Mouse (Mus musculus): ENCODE measurements around the gene Kpna2. TPM values are rescaled to one million over a fixed set of nuclear protein-coding genes. Genes with fewer than 3 reads are reported as not detected.
A peak's percentile ranks its signal among the peaks of the same experiment; 100 is the strongest.

The Kpna2 gene
- polyA plus RNA-seq, 1 experiment from 2014 or later = 157 TPM

DNA sequence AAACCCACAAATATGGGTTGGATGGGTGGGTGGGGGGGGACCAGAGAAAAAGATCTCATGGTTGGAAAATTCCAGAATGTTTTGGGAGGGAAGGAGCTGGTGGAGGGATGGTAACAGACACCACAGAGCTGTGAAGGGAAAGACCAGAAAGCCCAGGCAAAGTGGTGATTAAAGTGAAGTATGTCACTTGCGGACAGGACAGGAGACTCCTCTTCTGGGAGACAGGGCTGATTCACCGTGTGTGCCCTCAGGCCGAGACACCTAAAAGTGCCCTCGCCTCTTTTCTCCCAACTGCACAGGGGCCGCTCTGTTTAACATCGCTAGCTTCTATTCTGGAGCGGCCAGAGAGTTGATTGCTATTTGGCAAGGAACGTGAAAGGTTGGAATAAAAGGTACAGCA is 44.8 kb downstream of the Kpna2 start:
- Histone ChIP-seq H3K4me2 (ENCODE audit: low read length) (no peak overlapping the region), H3K27me3 (ENCODE audit: insufficient read depth, low read length) (no peaks in the 10 kb centered on the region), H3K9ac (ENCODE audit: low read depth, low read length) (no peak overlapping the region), H3K27ac (no peak overlapping the region), H3K9me3 (replicated peaks; ENCODE audit: low read length) (no peaks in the 10 kb centered on the region), H3K4me1 (replicated peaks; ENCODE audit: insufficient read depth, low read length) (0 out of 2 replicates have a peak, but pooled peaks cover 5% of the 10 kb centered on the region), H3K4me3 (replicated peaks; ENCODE audit: low read depth, low read length) (no peak overlapping the region), H3K36me3 (ENCODE audit: insufficient read depth, low read length) (no peaks in the 10 kb centered on the region)
- no peak for TF ChIP-seq CTCF (IDR thresholded peaks at IDR 0.05; ENCODE audit: low read depth)
- 51% methylated on average over 8 of the region's 8 CpGs for WGBS
- no peak for ATAC-seq (replicated peaks; ENCODE audit: low FRiP score, low read depth)
- peak; percentile 38 for DNase-seq (ENCODE audit: low spot score)

DNA sequence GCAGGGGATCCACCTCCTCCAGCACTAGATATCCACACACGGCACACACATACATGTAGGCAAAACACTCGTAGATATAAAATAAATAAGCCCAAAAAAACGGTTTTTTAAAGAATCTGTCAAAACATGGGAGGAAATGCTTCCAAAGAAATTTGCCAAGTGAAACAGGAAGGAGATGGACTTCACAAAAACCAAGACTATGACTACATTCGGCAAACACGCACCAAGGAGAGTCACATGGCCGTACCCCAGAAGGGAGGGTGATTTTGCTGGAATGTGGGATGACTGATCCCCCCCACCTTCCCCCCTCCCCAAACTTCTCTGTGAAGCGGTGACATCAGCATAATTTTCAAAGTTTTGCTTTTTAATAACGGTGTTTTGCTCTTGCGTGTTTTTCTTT is 45.2 kb downstream of the Kpna2 start:
- Histone ChIP-seq H3K4me2 (ENCODE audit: low read length) (0 out of 2 replicates have a peak overlapping the region, but pooled peaks have one; percentile 0), H3K36me3 (ENCODE audit: insufficient read depth, low read length) (no peaks in the 10 kb centered on the region), H3K27ac (no peak overlapping the region), H3K4me3 (replicated peaks; ENCODE audit: low read depth, low read length) (no peak overlapping the region), H3K9me3 (replicated peaks; ENCODE audit: low read length) (no peaks in the 10 kb centered on the region), H3K4me1 (replicated peaks; ENCODE audit: insufficient read depth, low read length) (0 out of 2 replicates have a peak, but pooled peaks cover 5% of the 10 kb centered on the region), H3K9ac (ENCODE audit: low read depth, low read length) (no peak overlapping the region), H3K27me3 (ENCODE audit: insufficient read depth, low read length) (no peaks in the 10 kb centered on the region)
- 59% methylated on average over 9 of the region's 9 CpGs for whole genome bisulfite sequencing
- ATAC-seq (replicated peaks; ENCODE audit: low FRiP score, low read depth) (no peak), DNase-seq (ENCODE audit: low spot score) (peak; percentile 76)
- TF ChIP-seq CTCF (IDR thresholded peaks at IDR 0.05; ENCODE audit: low read depth) = no peak

Other genes starting within 250 kb of the Kpna2 start
- 54.1 and 55.0 TPM in 2 replicates for gene Pecam1, start 248.9 kb downstream of the Kpna2 start, polyA plus RNA-seq (2015; fragmentation: Nextera tagmentation; extraction: Ambion mirVana)
- gene Milr1, start 248.3 kb downstream of the Kpna2 start, polyA plus RNA-seq (2015; fragmentation: Nextera tagmentation; extraction: Ambion mirVana) = 0.78 and 0.89 TPM in 2 replicates
- gene Polg2, start 220.0 kb downstream of the Kpna2 start, polyA plus RNA-seq (2015; fragmentation: Nextera tagmentation; extraction: Ambion mirVana) = 11.1 and 11.9 TPM in 2 replicates
- gene Ddx5, start 210.4 kb downstream of the Kpna2 start, polyA plus RNA-seq (2015; fragmentation: Nextera tagmentation; extraction: Ambion mirVana) = 297 and 309 TPM in 2 replicates
- 12.7 and 13.8 TPM in 2 replicates for gene Cep95, start 210.3 kb downstream of the Kpna2 start, polyA plus RNA-seq (2015; fragmentation: Nextera tagmentation; extraction: Ambion mirVana)
- gene Smurf2, start 78.8 kb downstream of the Kpna2 start, polyA plus RNA-seq (2015; fragmentation: Nextera tagmentation; extraction: Ambion mirVana) = 11.2 and 12.3 TPM in 2 replicates
- 4.2 and 5.1 TPM in 2 replicates for gene 1810010H24Rik, start 26.1 kb upstream of the Kpna2 start, polyA plus RNA-seq (2015; fragmentation: Nextera tagmentation; extraction: Ambion mirVana)
- 22.9 and 24.1 TPM in 2 replicates for gene Bptf, start 132.6 kb upstream of the Kpna2 start, polyA plus RNA-seq (2015; fragmentation: Nextera tagmentation; extraction: Ambion mirVana)
- gene Nol11, start 189.8 kb upstream of the Kpna2 start, polyA plus RNA-seq (2015; fragmentation: Nextera tagmentation; extraction: Ambion mirVana) = 31.5 and 37.7 TPM in 2 replicates